Mouse (Mus musculus) mammary gland, adult 2 months (tissue): ENCODE measurements around the gene Lhx8. TPM values are rescaled to one million over a fixed set of nuclear protein-coding genes. Genes with fewer than 3 reads are reported as not detected.

ENCODE experiments used
- polyA plus RNA-seq: library from polyadenylated mRNA; depleted of rRNA; stranded (reverse); fragments of >200 nt; gene quantifications from 2 replicates; pipeline ENCODE4 v1.2.3, GENCODE M21; 2012; ENCODE audit warnings: low replicate concordance; rRNA removed

The Lhx8 gene
- polyA plus RNA-seq = 3.1 and 5.1 TPM in 2 replicates

DNA sequence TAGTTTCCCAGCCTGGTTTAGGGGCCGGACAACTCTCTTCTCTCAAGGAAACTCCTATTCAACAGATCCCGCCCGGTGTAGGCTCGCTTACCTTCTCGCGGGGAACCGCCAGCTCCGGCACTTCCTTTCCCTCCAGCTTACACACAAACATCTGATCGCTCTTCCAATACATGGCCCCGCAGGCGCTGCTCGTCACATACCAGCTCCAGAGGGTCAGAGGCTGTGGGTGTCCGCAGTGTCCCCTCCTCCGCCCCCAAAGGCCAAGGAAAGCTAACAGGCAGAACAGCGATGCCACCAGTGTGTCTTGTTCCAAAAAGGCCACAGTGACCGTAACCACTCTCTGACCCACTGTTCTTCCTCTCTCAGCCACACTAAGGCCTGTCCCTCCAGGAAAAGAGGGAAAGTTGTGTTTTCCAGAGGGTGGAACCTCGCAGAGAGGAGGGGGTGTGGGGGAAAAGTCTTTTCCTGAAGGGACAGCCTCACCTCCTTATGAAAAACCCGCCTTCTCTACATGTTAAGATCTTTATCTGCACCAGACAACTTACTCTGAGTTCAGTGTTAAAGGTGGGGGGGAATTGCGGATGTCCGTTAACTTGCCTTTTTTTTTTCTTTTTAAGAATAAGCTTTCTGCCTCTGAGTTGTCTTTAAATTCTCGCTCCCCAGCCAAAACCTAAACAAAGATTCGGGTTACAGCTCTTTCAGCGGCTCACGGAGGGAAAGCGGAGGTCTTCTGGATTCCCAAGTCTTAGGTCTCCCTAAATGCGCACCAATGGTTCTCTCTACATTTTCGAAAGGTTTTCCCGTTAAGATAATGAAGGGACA is at the start of gene Lhx8:
Gene Lhx8 (minus strand): TSS at position 479 of the 822 bp plus-strand sequence.

